Mouse (Mus musculus): ENCODE data around the gene Kcnk6. TPM values are rescaled to one million over a fixed set of nuclear protein-coding genes. Genes with fewer than 3 reads are reported as not detected.
A peak's percentile ranks its signal among the peaks of the same experiment; 100 is the strongest.

The Kcnk6 gene
- polyA plus RNA-seq, 1 experiment from 2014 or later, result 0.54 TPM

DNA sequence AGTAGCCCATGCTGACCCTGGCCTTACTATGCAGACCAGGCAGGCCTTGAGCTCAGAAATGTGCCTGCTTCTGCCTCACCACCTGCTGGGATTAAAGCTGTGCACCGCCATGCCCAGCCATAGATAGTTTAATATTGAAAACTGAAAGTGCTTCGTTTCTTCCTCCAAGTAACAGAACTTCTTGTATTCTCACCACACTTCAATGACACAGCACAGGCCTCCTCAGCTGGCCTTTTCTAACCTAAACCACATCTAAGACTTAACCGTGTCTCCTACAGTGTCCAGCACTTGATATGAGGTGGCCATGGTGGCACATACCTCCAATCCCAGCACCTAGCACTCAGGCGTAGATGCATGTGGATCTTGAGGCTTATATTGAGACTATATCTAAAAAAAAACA, 38.1 kb upstream of the Kcnk6 start:
- ATAC-seq (ENCODE audit: low FRiP score, low TSS enrichment) (no peak), DNase-seq (no peak)
- WGBS, result 89% methylated on average over 4 of the region's 4 CpGs
- no peak overlapping the region for H3K9ac ChIP-seq (replicated peaks; ENCODE audit: low read length)
- no peak overlapping the region for H3K4me2 ChIP-seq (ENCODE audit: low read length)
- H3K36me3 ChIP-seq (ENCODE audit: control insufficient read depth, insufficient read depth, low read length), result no peaks in the 10 kb centered on the region
- no peak overlapping the region for H3K27ac ChIP-seq (replicated peaks; ENCODE audit: low read depth, low read length)
- H3K27me3 ChIP-seq (ENCODE audit: control insufficient read depth, insufficient read depth, low read length), result no peaks in the 10 kb centered on the region
- no peaks in the 10 kb centered on the region for H3K4me1 ChIP-seq (ENCODE audit: control insufficient read depth, insufficient read depth, low read length)
- no peaks in the 10 kb centered on the region for H3K9me3 ChIP-seq (ENCODE audit: control insufficient read depth, low read length)
- no peak overlapping the region for H3K4me3 ChIP-seq (replicated peaks; ENCODE audit: low read depth, low read length)

- 67% methylated on average over 4 of the region's 4 CpGs for WGBS
- ATAC-seq (ENCODE audit: low FRiP score, low TSS enrichment), result no peak
- Histone ChIP-seq H3K9ac (replicated peaks; ENCODE audit: low read length) (no peak overlapping the region), H3K9me3 (ENCODE audit: control insufficient read depth, low read length) (no peaks in the 10 kb centered on the region), H3K4me2 (ENCODE audit: low read length) (no peak overlapping the region), H3K4me1 (ENCODE audit: control insufficient read depth, insufficient read depth, low read length) (no peaks in the 10 kb centered on the region), H3K27me3 (ENCODE audit: control insufficient read depth, insufficient read depth, low read length) (no peaks in the 10 kb centered on the region), H3K36me3 (ENCODE audit: control insufficient read depth, insufficient read depth, low read length) (no peaks in the 10 kb centered on the region), H3K27ac (replicated peaks; ENCODE audit: low read depth, low read length) (no peak overlapping the region), H3K4me3 (replicated peaks; ENCODE audit: low read depth, low read length) (no peak overlapping the region)
- DNase-seq, result no peak
Observed at GRCm38 (mm10) chr7:29266931-29267330, 34.6 kb upstream of the Kcnk6 start.

- H3K27me3 ChIP-seq (ENCODE audit: control insufficient read depth, insufficient read depth, low read length), result no peaks in the 10 kb centered on the region
- no peak for ATAC-seq (ENCODE audit: low FRiP score, low TSS enrichment)
- no peak for DNase-seq
- no peak overlapping the region for H3K9ac ChIP-seq (replicated peaks; ENCODE audit: low read length)
- no peak overlapping the region for H3K27ac ChIP-seq (replicated peaks; ENCODE audit: low read depth, low read length)
- WGBS, result 70% methylated on average over 7 of the region's 7 CpGs
- H3K4me1 ChIP-seq (ENCODE audit: control insufficient read depth, insufficient read depth, low read length), result no peaks in the 10 kb centered on the region
- H3K4me3 ChIP-seq (replicated peaks; ENCODE audit: low read depth, low read length), result no peak overlapping the region
- H3K9me3 ChIP-seq (ENCODE audit: control insufficient read depth, low read length), result no peaks in the 10 kb centered on the region
- no peak overlapping the region for H3K4me2 ChIP-seq (ENCODE audit: low read length)
- no peaks in the 10 kb centered on the region for H3K36me3 ChIP-seq (ENCODE audit: control insufficient read depth, insufficient read depth, low read length)
Observed at GRCm38 (mm10) chr7:29265636-29266035, 33.3 kb upstream of the Kcnk6 start.

DNA sequence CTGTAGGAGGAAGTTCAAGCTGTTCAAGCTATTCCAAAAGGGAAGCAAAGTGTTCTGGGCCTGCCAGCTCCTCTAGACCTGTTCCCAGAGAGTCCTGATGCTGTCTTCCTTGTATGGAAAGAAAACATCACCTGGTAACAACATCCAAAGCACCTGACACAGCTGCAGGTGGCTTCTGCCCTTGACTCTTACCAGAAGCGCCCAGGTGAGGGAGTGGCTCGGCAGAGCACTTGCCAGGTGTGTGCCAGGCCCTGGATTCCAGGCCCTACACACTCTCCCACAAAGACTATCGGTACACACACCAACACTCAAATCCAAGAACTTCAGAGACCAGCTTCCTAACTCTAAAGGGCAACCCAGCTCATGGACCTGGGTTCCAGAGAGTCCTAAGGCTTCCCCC, 31.5 kb upstream of the Kcnk6 start:
- ATAC-seq (ENCODE audit: low FRiP score, low TSS enrichment), result no peak
- Histone ChIP-seq H3K9me3 (ENCODE audit: control insufficient read depth, low read length) (no peaks in the 10 kb centered on the region), H3K9ac (replicated peaks; ENCODE audit: low read length) (no peak overlapping the region), H3K4me3 (replicated peaks; ENCODE audit: low read depth, low read length) (no peak overlapping the region), H3K27ac (replicated peaks; ENCODE audit: low read depth, low read length) (no peak overlapping the region), H3K4me1 (ENCODE audit: control insufficient read depth, insufficient read depth, low read length) (peaks cover 6% of the 10 kb centered on the region; the same call in 1 of the 2 replicates), H3K27me3 (ENCODE audit: control insufficient read depth, insufficient read depth, low read length) (no peaks in the 10 kb centered on the region), H3K36me3 (ENCODE audit: control insufficient read depth, insufficient read depth, low read length) (no peaks in the 10 kb centered on the region), H3K4me2 (ENCODE audit: low read length) (no peak overlapping the region)
- no peak for DNase-seq
- WGBS, result 86% methylated on average over 3 of the region's 3 CpGs

GRCm38 (mm10) chr7:29262151-29262550, 29.8 kb upstream of the Kcnk6 start:
- DNase-seq, result no peak

DNA sequence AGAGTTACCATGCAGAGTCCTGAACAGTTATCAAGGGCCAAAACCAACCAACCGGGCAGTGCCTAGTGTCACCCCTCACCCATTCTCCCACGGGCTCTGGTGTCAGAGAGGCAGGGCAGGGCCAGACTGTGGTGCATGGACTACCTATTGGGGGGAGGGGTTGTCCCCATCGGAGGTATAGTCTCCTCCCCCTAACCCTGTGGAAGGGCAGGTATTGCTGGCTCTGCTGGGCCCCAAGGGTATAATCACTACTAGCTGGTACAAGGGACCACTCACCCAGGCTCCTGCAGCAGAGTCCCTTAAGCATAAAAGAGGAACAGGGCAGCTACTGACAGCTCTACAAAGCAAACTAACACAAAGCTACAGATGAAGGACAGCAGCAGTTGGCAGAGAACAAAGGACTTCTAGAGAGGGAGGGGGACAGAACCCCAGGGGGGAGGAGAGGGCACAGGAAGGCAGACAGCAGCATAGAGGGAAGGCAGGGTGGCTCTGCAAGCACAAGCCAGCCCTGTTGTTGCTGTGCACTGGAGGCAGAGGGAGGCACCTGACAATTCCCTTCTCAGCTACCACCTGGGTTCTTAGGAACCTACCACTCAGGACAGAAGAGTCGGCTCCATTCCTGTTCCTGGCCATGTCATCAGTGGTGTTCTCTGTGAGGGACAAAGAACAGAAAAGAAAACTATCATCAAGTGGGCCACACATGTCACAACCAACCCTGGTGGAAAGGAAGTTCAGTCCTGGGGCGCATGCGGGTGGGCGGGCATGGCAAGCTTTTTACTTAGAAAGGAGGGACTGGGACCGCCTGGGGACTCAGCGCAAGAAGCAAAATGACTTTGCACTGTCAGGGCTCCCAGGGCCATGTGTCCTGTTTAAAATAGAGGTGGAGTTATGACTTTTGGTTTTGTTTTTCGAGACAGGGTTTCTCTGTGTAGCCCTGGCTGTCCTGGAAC, 27.7 kb upstream of the Kcnk6 start:
- ATAC-seq (ENCODE audit: low FRiP score, low TSS enrichment), result peak; percentile 37; the same call in 1 of the 2 replicates
- Histone ChIP-seq H3K36me3 (ENCODE audit: control insufficient read depth, insufficient read depth, low read length) (0 out of 2 replicates have a peak, but pooled peaks cover 5% of the 10 kb centered on the region), H3K4me1 (ENCODE audit: control insufficient read depth, insufficient read depth, low read length) (peaks cover 6% of the 10 kb centered on the region; the same call in 1 of the 2 replicates), H3K9me3 (ENCODE audit: control insufficient read depth, low read length) (no peaks in the 10 kb centered on the region), H3K27ac (replicated peaks; ENCODE audit: low read depth, low read length) (0 out of 2 replicates have a peak overlapping the region, but pooled peaks have one; percentile 32), H3K4me3 (replicated peaks; ENCODE audit: low read depth, low read length) (no peak overlapping the region), H3K9ac (replicated peaks; ENCODE audit: low read length) (no peak overlapping the region), H3K4me2 (ENCODE audit: low read length) (no peak overlapping the region), H3K27me3 (ENCODE audit: control insufficient read depth, insufficient read depth, low read length) (no peaks in the 10 kb centered on the region)
- 62% methylated on average over 10 of the region's 10 CpGs for WGBS
- peak; percentile 22 for DNase-seq

More at GRCm38 (mm10) chr7:29262151-29262550, 29.8 kb upstream of the Kcnk6 start:
- Histone ChIP-seq H3K9me3 (ENCODE audit: control insufficient read depth, low read length) (no peaks in the 10 kb centered on the region), H3K27me3 (ENCODE audit: control insufficient read depth, insufficient read depth, low read length) (no peaks in the 10 kb centered on the region), H3K4me3 (replicated peaks; ENCODE audit: low read depth, low read length) (no peak overlapping the region), H3K36me3 (ENCODE audit: control insufficient read depth, insufficient read depth, low read length) (0 out of 2 replicates have a peak, but pooled peaks cover 5% of the 10 kb centered on the region), H3K9ac (replicated peaks; ENCODE audit: low read length) (no peak overlapping the region), H3K4me1 (ENCODE audit: control insufficient read depth, insufficient read depth, low read length) (peaks cover 6% of the 10 kb centered on the region; the same call in 1 of the 2 replicates), H3K27ac (replicated peaks; ENCODE audit: low read depth, low read length) (no peak overlapping the region), H3K4me2 (ENCODE audit: low read length) (no peak overlapping the region)
- no peak for ATAC-seq (ENCODE audit: low FRiP score, low TSS enrichment)
- 84% methylated on average over 6 of the region's 6 CpGs for WGBS

DNA sequence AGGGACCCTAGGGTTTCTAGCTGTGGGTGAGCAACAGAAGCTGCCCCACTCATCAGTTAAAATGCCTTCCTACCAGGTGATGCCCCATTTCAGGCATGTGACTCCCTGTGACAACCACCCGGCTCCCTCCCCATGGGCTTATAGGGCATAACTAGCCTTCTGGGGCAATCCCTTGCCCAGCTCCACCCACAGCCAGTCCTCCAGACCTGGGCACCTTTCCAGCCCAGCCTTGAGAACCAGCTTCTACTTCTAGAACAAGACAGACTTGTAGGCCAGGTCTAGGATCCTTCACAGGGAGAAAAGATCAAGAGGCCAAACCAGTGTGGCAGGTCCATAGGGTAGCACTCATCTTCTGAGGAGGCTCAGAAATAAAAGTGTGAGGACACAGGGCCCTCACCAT, 25.1 kb upstream of the Kcnk6 start:
- no peak for ATAC-seq (ENCODE audit: low FRiP score, low TSS enrichment)
- DNase-seq, result no peak
- WGBS, result 92% methylated on average over 1 of the region's 1 CpGs
- Histone ChIP-seq H3K27me3 (ENCODE audit: control insufficient read depth, insufficient read depth, low read length) (no peaks in the 10 kb centered on the region), H3K4me1 (ENCODE audit: control insufficient read depth, insufficient read depth, low read length) (peaks cover 6% of the 10 kb centered on the region; the same call in 1 of the 2 replicates), H3K36me3 (ENCODE audit: control insufficient read depth, insufficient read depth, low read length) (0 out of 2 replicates have a peak, but pooled peaks cover 5% of the 10 kb centered on the region), H3K27ac (replicated peaks; ENCODE audit: low read depth, low read length) (no peak overlapping the region), H3K4me2 (ENCODE audit: low read length) (no peak overlapping the region), H3K9ac (replicated peaks; ENCODE audit: low read length) (no peak overlapping the region), H3K4me3 (replicated peaks; ENCODE audit: low read depth, low read length) (no peak overlapping the region), H3K9me3 (ENCODE audit: control insufficient read depth, low read length) (no peaks in the 10 kb centered on the region)

DNA sequence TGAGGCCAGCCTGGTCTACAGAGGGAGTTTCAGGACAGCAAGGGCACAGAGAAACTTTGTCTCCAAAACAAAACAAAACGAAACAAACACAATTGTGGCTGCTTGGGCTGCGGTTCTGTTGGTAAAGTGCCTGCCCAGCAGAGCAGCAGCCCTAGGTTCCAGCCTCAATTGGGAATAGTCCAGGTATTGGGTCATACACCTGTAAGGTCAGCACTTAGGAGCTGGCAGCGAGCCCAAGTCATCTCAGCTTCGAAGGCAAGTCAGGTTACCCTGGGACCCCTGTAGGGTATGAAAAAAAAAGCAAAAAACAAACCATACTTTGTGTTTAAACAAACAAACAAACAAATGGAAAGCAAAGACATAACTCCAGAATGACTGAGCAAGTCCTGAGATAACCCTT, 23.6 kb upstream of the Kcnk6 start:
- Histone ChIP-seq H3K9me3 (ENCODE audit: control insufficient read depth, low read length) (no peaks in the 10 kb centered on the region), H3K4me2 (ENCODE audit: low read length) (no peak overlapping the region), H3K36me3 (ENCODE audit: control insufficient read depth, insufficient read depth, low read length) (0 out of 2 replicates have a peak, but pooled peaks cover 5% of the 10 kb centered on the region), H3K27me3 (ENCODE audit: control insufficient read depth, insufficient read depth, low read length) (no peaks in the 10 kb centered on the region), H3K9ac (replicated peaks; ENCODE audit: low read length) (no peak overlapping the region), H3K4me1 (ENCODE audit: control insufficient read depth, insufficient read depth, low read length) (peaks cover 6% of the 10 kb centered on the region; the same call in 1 of the 2 replicates), H3K4me3 (replicated peaks; ENCODE audit: low read depth, low read length) (no peak overlapping the region), H3K27ac (replicated peaks; ENCODE audit: low read depth, low read length) (no peak overlapping the region)
- DNase-seq (no peak), ATAC-seq (ENCODE audit: low FRiP score, low TSS enrichment) (no peak)
- 85% methylated on average over 4 of the region's 4 CpGs for WGBS

Data from midbrain, embryonic 14.5 days (tissue).